Mouse (Mus musculus) ES-CJ7 (cell line): ENCODE results near the gene Raet1e.
"Not testable (repeated sequence)": the region's sequence is repeated elsewhere in the genome, so short reads cannot be mapped to it uniquely, and the experiment has no call there.

Source experiments
- DNase-seq: peaks from one replicate; pipeline ENCODE4 v3.0.0; 2011; ENCODE audit warnings: low read depth, low spot score

Gene Raet1e

DNA sequence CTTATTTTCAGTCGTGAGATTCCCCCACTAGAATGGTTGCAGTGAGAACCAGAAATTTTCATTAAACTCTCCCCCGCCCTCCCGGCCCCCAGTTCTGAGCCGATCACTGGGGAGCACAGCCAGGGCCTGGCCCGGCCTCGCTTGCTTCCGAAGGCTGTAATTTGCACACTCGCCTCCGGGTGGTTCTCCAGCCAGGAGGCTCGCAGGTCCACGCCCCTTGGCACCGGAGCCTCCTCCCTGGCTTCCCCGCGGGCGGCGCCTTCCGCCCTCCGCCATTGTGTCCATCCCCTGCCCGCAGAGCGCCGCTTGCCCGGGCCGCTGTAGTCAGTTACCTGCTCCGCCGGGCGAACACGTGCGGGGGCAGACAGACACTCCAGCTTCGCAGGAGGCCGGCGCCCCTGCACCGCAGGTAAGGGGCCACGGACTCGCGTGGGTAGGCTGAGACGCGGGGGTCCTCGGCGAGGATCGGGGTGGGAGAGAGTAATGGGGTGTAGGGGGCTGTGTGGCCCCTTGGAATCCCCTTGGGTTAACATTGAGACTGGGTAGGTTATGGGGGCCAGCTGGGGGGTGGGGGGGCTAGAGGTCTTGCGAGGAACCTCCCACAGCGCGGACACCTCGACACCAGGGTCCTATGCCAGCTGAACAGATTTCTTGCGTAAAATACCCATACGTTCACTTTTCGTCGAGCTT lies at the start of gene Raet1e, which contains the start of gene H60b:
TSS of gene Raet1e (plus strand) at position 260 of the 690 bp plus-strand sequence.
TSS of gene H60b (plus strand) at position 277 of the 690 bp plus-strand sequence.
- peak; percentile 68 for DNase-seq

DNA sequence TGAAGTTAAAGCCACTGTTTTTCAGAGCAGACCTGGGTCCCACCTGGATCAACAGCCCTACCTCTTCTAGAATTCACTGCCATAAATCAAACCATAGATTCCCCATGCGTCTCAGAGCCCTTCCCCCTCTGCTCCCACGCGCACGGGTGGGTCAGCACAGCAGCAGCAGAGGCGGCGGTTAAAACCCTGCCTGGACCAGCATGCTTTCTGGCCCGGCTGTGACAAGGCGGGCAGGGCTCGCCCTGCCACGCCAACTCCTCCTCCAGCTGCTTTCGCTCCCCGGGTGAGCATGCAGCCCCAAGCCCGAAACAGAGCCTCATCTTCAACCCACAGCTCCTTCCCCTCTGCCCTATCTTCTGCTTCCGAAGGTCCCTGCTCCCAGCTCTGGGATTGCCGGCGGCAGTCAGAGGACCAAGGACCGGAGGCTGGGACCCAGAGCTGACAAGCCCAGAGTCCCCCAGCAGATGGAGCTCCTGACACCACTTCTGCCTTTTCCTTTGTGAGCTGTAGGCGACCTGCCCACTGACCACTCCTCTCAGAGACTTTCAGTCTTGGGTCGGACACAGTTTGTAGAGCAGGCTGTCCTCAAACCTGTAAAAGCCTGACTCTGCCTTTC lies 17.6 kb upstream of the Raet1e start:
- DNase-seq = peak; percentile 62

DNA sequence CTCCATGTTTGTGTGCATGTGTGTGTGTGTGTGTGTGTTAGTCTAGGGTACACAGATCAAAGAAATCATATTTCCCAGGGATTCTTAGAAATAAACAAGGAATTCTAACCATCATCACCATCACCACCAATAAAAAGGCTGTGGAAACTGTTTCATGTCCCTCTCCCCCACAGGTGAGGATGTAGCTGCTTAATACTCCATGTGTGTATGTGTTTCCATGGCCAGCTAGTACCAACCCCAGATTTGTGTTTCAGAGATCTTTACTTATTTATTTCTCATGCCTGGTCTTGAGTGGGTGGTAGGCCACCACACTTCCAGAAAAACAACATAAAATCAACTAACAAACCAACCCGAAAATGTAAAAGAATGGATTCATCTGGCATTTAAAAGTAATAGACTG lies 16.2 kb upstream of the Raet1e start:
- peak; percentile 92 for DNase-seq

DNA sequence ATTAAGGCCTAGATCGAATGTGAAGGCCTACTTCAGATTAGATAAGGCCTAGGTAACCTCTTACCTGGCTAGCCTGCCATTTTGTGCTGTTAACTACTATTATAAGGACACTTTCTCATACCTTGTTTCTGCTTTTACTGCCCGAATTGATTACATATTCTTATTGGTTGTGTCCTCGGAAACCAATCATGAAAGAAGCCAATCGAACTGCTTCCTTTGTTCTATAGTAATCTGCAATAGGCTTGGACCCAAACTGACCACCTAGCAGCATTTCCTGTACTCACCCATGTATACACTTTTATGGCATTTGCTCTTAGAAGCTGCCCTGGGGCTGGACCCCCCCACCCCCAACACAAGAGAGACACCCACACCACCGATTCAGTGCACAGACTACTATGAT lies 15.4 kb upstream of the Raet1e start:
- DNase-seq = no peak

DNA sequence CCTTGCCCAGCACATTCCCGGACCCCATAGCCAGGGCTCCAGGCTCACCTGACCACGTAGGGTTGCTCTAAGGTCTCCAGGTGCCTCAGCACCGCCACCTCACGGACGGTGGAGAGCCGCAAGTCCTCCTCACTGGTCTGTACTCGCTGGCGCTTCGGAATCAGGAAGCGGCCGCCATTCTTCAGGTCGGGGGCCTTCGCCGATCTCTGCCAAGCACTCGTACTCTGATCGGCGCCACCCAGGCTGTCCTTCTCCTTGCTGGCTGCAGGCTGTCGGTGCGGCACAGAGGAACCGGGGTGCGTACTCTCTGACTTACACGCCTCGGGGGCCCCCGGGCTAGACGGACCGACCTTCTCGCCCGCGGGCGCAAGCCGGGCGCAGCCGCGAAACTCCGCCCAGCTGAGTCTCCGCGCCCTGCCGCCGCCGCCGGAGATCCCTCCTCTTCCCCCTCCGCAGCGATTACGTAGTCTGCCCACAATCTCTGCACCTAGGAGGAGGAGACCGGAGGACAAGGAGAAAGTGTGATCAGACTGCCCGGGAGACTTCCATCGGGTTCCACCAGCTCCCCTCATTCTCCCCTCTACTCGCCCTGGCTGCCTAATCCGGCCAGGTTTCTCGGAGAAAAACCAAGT lies 9.8 kb upstream of the Raet1e start:
- DNase-seq = peak; percentile 66

DNA sequence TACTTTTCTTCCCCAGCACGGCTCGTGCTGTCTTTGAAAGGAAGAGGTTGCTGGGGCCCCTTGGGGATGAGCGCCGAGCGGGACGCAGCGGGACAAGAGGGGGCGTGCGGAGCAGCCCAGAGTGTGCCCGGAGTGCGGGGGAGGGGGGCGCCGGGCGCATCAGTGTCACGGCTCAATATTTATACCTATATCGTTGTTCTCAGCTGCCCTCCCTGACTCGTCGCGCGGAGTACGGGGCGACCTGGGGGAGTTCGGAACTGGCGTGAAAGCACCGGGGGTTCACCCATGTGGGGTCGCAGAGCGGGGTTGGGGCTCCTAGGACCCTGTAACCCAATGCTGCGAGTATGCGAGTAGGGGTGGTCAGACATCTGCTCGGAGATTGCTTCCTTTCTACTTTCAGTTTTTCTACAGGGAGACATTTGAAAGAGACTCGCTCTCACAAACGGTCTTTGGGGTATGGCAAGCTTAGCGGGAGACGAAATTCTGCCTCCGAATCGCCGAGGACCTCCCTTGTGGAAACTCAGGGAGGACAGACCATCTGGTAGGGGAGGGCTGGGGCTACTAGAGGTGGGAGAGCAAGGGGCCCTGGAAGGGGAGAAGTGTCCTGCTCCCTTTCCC lies 9.2 kb upstream of the Raet1e start, which contains the start of gene E030030I06Rik:
TSS of gene E030030I06Rik (minus strand) at position 198 of the 618 bp plus-strand sequence.
- DNase-seq = peak; percentile 60

DNA sequence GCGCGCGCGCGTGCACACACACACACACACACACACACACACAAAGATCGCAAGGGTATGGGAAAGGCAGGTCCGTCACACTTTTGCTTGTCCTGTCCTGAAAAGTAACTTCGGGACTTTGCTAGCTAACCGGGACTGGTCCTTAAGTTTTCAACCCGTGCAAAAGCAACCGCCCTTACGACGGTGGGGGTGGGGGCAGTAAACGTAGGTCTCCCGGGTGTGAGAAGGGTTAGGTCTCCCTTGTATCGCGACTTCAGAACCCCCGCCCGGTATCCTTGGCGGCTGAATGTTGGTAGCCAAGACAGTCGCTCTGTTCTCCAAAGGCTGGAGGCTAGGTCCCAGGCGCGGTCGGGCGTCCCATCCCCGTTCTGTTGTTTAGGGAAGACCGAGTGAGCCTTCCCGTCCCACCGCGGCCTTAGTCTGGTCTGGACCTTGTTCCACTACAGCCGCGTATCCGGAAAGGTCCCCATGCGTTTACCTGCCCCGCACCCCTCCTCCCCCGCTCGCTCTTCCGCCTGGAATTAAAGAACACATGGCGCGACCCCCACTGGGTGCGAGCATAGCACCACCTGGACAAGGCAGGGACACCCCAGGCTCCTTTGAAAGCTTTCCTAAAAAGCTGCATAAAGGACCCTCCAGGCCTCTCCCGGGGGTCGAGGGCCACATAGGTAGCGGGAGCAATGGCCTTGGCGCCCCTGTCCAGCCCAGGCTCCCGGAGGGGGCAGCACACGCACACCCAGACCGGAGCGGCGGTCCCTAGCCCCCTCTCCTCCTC lies 8.5 kb upstream of the Raet1e start:
- peak; percentile 53 for DNase-seq

DNA sequence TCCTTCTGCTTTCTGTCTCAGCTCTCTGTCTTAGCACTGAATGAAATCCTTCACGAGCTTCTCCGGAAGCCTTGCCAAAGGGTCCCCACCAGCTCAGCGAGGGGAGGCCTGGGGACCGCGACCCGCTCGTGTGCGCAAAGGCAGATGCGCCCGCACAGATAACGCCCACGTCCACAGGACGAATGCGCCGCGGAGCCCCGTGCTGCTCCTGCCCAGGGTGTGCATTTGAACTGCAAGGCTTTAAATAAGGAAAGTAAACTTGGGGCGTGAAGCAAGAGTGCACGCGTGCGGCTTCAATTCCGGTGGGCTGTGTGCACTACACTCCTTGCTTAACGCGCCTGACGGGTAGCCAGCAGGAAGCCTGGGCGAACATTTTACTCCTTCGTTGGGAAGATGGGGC lies 7.8 kb upstream of the Raet1e start:
- no peak for DNase-seq

DNA sequence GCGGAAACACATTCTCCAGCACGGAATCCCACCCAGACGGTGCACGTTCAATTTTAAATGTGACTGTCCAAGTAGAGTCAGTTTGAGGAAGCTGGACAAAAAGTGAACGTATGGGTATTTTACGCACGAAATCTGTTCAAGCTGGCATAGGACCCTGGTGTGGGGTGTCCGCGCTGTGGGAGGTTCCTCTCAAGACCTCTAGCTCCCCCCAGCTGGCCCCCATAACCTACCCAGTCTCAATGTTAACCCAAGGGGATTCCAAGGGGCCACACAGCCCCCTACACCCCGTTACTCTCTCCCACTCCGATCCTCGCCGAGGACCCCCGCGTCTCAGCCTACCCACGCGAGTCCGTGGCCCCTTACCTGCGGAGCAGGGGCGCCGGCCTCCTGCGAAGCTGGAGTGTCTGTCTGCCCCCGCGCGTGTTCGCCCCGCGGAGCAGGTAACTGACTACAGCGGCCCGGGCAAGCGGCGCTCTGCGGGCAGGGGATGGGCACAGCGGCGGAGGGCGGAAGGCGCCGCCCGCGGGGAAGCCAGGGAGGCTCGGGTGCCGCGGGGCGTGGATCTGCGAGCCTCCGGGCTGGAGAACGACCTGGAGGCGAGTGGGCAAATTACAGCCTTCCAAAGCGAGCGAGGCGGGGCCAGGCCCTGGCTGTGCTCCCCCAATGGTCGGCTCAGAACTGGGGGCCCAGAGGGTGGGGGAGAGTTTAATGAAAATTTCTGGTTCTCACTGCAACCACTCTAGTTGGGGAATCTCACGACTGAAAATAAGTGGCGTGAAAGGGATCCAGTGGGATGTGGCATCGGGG lies 7.1 kb upstream of the Raet1e start:
- DNase-seq = not testable (repeated sequence)

DNA sequence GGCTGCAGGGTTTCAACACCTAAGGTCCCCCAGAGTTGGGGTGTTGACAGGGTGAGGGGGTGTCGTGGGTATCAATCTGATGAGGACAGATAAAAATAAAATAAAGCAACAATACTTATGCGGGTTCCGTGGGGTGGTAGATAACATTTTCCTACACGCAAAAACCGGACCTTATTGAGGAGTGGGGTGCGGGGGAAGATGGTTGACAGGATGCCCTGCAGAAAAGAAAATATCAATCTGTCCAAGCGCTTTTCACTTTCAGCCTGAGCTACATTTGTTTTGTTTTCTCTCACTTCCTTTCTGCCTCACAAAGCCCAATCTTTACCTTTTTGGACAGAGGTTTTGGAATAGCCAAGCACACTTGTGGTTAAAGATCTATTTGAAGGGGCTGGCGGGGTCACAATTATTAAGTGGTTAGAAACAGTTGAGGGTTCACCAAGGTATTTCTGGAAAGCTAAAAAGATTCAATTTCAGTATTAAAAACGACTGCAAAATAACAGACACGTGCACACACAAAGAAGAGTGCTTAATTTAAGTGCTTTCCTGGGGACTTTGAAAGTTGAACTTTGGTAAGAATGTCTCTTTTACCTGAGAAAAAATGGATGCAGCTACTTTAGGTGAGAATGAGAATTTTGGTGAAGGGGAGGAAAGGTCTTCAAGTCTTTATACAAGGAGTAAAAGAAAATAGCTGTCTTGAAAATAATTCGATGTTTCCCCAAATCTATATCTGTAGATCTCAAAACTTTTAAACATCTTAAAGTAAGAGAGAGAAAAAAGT lies 6.3 kb upstream of the Raet1e start:
- not testable (repeated sequence) for DNase-seq

DNA sequence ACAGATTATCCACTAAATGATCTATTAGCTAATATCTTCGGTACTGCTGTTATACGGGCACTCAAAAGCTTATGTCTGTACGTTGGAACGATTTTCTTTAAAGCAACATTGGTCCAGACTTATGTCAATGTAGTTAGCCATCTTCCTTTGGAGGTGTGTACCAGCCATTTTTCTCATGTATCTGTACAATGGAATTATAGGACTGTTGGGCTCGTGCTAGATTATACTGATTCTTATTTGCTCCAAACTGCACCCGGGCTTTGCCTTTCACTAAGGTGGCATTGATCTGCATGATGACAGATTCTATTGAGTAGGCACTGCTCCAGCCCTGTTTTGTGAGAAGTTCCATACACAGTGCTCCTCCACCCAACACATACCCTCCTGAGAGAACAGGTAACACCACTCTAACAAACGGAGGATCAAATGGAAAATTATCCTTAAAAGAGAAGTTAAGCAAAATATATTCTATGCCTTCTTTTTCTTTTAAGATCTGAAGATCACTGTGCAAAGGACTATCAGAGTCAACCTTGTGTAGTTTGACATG lies 5.2 kb upstream of the Raet1e start:
- DNase-seq = not testable (repeated sequence)

DNA sequence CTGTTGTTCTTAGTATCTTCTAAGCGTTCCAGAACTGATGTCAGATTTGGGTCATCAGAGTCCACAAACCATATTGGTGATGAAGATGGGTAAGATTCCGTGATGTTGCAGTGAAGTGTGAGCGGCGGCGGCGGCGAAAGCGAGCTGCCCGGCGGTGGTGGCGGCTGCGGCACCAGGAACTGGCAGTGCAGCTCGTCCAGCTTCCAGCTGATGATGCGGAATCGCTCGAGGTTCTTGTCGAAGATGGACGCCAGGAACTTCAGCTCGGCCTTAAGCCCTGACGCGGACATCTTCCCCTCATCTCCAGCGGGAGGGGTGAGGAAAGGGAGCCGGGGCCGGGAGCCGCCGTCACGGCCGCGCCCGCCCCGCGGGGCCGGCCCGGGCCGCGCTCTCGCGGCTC lies 4.2 kb upstream of the Raet1e start:
- not testable (repeated sequence) for DNase-seq

DNA sequence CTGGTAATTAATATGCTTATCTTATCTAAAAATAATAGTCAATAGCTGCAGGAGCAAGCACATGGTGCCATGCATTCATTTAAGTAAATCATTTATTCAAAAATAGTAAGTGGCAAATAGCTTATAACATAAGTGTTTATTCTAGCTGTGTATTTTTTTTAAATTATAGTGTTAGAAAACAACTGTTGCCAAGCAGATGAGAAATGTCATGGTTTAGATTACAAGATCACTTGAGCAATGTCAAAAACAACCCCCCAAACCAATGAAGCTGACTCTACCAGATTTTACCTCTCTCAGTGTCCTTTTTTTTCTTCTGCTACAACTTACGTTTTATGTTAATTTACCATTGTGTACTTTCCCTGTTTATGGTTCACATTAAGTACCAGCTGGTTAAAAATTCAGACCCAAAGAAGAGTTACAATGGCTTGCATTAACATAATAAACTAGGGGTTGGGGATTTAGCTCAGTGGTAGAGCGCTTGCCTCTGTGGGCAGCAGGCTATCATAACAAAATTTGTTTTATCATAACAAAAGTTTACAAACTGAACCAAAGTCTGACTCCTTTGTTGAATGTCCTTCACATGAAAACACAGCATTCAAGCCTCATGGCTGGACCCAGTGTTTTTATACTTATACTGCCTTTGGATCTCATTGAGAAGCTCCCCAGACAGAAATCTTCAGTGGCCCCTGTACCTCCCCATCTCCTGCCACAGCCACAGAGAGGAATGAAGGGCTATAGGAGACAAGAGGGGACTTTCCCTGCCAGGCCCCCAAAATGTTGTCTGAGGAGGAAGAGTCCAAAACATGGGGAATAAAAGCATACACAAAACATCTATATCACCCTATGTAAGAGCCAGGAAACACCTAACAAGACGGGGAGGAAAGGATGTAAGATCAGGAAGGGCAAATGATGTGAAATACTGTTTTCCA lies 3.2 kb upstream of the Raet1e start:
- DNase-seq = no peak

DNA sequence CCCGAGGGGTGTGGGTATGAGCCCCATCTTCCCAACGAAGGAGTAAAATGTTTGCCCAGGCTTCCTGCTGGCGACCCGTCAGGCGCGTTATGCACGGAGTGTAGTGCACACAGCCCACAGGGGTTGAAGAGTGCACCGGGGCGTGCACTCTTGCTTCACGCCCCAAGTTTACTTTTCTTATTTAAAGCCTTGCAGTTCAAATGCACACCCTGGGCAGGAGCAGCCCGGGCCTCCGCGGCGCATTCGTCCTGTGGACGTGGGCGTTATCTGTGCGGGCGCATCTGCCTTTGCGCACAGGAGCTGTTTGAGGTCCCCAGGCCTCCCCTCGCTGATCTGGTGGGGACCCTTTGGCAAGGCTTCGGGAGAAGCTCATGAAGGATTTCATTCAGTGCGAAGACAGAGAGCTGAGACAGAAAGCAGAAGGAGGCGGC lies 777 bp downstream of the Raet1e start:
- DNase-seq = peak; percentile 53

DNA sequence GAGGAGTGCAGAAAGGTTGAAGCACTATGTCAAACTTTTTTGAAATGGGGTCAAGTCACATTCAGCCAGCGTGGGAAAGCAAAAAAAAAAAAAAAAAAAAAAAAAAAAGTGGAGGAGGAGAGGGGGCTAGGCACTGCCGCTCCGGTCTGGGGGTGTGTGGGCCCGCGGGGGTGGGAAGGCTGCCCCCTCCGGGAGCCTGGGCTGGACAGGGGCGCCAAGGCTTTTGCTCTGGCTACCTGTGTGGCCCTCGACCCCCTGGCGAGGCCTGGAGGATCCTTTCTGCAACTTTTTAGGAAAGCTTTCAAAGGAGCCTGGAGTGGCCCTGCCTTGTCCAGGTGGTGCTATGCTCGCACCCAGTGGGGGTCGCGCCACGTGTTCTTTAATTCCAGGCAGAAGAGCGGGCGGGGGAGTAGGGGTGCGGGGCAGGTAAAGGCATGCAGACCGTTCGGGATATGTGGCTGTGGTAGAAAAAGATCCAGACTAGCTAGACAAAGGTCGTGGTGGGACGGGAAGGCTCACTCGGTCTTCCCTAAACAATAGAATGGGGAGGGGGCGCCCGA lies 1.3 kb downstream of the Raet1e start:
- DNase-seq = peak; percentile 51

DNA sequence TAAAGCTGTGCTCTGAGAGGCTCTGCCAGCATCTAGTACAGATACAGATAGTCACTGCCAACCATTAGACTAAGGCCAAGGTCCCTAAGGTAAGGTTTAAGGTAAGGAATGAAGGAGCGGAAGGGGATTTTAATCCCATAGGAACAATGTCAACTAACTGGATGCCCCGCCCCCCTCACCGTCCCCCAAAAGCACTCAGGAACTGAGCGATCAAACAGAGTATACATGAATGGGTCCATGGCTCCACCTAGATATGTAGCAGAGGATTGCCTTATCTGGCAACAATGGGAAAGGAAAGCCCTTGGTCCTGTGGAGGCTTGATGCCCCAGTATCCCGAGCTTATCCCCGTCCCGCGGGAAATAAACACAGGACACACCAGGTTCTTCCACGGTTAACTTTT lies 4.9 kb downstream of the Raet1e start:
- DNase-seq = not testable (repeated sequence)

DNA sequence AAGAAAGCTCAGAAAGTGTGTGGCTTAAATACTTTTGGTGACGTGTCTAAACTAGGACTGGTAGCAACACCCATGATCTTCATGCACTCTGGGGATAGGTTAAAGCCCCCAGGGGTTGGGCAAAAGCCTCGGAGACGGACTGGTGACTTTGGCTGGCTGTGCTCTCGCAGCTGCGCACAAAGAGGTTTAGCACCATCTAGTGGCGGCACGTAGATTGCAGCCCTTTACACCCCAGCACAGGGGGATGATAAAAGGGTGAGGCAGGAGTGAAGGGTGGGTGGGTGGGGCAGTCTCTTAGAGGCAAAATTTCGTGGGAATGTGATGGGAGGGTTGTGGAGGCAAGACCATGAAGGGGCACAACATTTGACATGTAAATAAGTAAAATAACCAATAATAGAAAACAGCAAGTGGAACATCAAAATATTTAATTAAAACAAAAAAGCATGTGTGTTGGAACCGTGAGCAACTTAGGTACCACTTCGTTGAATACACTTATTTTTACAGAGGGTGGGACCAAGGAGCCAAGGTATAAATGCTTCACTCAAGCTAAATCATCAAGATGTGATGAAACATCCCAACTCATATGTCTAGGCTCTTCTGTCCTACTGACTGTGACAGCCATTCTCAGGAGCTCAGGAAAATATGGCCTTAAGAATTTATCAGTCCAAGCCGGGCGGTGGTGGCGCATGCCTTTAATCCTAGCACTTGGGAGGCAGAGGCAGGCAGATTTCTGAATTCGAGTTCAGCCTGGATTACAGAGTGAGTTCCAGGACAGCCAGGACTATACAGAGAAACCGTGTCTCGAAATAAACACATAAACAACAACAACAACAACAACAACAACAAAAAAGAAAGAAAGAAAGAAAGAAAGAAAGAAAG lies 5.6 kb downstream of the Raet1e start:
- DNase-seq = peak; percentile 71
